Mouse (Mus musculus) T-cell, adult 2 months (primary cell): Measurements from ENCODE around the gene Nek9.
"Not testable (repeated sequence)": the region's sequence is repeated elsewhere in the genome, so short reads cannot be mapped to it uniquely, and the experiment has no call there.

Source experiments
- DNase-seq: peaks from one replicate; pipeline ENCODE4 v3.0.0; 2022; ENCODE audit warnings: low spot score

Gene Nek9

DNA sequence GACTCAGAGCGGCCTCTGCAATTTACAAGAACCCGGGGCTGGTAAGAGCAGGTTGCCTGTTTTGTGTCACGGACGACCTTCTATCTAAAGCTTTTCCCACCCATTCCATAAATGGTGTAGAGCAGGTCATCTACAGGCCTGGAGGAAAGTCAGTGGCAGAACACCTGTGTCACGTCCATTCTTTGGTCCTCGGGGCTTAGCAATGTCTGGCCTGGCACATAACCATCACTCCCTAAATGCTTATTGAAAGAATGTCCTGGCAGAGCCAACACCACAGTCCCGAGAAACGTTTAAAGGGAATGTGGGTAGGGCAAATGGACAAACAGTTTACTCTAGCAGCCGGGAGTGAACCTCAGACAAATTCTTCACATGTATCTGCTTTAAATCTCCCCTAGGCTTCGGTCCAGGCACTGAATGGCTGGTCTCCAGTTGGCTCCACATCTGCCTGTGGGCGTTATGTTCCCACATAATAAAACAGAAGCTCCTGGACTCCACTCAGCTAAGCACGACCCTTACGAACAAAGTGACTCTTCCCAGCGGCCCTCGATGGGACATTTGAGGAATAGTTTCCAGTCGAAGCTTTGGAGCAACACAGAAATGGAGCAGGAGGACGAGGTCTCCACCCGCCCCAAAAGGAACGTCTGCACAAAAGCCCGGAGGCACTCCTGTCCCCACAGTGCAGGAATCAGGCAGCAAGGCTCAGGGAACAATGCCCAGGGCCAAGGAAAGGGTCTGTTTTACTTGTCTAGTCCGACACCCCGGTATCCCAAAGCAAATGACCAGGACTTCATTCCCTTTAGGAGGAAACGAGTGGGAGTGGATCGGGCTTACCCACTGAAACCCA, 49.8 kb downstream of the Nek9 start:
- DNase-seq: no peak

GRCm38 (mm10) chr12:85288486-85289156, 50.5 kb downstream of the Nek9 start, which contains the start of gene Zc2hc1c:
TSS of gene Zc2hc1c (plus strand) at chr12:85288591.
- DNase-seq: peak; percentile 75

DNA sequence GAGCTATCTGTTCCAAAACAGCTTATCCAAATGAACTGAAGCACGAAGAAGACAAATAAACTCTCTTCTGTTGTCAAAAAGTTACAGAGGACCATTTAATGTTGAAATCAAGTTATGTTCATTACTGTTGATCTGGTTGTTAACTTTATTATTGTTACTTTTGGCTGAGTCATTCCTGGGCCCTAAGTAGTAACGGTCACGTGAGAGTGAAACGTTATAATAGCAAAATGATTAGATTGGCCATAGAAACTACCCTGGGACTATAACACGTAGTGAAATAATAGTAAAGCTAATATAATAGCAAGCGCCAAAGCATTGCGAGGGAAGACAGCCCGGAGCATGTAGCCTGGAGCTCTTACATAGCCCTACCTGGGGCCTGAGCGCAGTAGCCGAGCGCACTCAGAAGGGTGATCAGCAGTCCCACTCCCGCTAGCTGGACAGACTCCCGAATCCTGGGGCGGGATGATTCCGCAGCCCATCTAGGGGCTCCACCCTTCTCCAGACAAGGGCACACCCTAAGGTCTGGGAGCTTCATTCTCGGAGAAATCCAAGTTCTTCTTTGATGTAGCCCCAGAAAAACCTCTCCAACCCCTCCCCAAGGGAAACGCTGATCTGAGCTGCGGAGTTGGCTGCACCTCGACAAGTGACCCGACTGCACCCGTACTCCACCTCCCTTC, 51.2 kb downstream of the Nek9 start, which contains the start of gene Acyp1:
TSS of gene Acyp1 (minus strand) at position 630 of the 677 bp plus-strand sequence.
- peak; percentile 3 for DNase-seq

DNA sequence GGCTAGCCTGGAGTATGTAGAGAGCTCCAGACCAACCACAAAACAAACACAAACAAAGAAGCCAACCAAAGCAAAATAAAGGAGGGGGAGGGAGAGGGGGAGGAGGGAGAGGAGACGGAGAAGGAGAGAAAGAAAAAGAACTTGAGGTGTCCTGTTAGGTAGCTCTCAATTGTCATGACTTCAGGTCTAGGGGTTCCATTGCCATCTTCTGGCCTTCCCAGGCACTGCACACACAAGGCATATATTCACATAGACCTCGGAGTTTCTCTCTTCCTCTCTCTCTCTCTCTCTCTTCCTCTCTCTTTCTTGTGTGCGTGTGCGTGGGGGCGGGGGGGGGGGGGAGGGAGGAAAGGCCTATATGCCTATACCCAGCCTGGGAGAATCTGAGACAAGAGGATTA, 52.2 kb downstream of the Nek9 start:
- peak; percentile 36 for DNase-seq

GRCm38 (mm10) chr12:85284996-85285395, 54.2 kb downstream of the Nek9 start:
- DNase-seq: no peak

DNA sequence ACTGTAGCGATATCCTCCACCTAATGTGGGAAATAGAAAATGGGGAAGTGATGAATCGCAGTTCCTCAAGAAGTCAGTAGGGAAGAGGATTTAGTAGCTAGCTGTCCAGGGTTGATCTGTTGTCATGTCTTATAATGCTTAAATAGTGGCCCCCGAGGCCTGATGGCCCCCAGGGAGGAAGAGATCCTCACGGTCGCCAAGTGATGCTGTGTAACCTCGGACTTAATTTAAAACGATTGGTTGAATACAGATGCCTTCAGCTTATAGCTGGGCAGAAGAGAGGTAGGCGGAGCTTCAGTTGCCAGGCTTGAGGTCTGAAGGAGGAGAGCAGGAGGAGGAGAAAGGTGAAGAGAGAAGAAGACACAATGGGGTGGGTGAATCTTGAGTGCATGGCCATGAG, 54.8 kb downstream of the Nek9 start:
- no peak for DNase-seq

- not testable (repeated sequence) for DNase-seq
Measured at GRCm38 (mm10) chr12:85281756-85282155, 57.4 kb downstream of the Nek9 start.

GRCm38 (mm10) chr12:85280845-85281651, 58.1 kb downstream of the Nek9 start:
- DNase-seq: no peak

DNA sequence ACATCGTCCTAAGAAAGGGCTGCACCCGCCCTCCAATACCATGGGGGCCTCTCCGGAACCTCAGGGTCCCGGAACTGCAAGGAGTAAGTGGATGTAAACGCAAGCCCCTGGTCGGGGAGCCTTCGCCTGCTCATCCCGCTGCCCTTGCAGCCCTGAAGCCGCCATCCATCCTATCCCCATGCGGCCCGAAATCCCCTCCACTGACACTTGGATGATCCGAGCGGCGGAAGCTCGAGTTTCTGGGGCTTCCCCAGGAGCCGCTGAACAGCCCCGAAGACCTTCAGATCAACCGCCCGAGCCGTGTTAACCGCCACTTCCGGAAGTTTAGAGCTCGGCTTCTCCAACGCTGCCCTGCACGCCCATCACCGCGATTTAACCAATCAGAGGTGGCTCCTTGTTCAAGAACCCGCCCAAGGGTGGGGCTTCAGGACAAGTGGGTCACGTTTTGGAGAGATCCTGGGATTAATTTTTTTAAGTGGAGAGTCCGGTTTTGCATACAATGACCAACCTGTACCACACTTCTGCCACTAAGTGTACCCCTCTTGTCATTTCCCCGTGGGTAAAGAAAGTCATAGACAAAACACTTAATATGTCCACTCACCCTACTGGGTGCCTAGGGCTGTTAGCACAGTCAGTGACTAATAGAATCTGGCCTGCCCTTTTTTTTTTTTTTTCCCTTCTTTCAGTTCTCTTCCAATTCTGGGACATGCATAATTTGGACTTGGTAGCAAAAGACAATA, 58.9 kb downstream of the Nek9 start:
- peak; percentile 96 for DNase-seq

DNA sequence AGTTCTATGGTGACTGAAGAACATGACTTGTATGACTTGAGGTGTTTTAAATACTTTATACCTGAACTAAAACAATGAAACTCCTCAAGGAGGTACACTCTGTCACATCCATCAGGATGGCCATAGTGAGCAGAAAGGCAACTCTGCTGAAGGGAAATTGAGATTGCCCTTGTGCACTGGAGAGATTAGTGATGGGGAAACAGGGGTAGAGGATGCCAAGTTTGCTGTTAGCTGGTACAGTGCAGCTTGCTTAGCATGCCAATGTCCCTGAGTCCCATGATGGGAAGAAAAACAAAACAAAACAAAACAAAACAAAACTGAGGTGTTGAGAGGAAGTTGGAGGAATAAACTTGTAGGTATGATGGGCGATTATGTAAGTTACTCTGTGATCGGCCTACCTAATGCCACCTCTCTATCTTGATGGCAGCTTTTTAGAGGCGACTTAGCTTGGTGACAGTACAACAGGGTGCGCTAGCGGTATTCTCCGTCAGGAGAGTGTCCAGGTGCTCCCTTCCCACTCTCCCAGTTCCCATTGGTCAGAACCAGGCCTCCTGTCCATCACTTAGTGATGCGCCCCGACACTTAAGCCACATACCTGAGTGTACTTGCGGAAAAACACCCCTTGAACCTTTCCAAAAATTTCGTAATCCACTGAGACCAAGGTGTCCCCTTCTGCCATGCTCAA, 59.6 kb downstream of the Nek9 start:
- no peak for DNase-seq

DNA sequence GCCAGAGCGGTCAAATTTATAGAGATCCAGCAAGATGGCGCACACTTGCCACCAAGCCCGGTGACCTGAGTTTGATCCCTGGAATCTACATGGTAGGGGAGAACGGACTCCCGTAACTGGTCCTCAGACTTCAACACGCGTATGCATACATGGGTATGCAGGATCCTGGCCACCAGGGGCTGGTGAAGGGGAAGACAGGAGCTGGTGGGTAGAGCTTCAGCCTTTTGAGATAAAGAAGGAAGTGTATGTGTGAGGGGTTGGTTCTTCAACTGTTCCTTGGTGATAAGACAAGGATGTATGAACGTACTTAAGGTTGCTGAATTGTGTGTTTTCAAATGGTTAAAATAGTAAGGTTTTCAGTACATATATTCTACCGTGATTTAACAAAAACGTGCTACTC, 60.2 kb downstream of the Nek9 start:
- DNase-seq: peak; percentile 19

DNA sequence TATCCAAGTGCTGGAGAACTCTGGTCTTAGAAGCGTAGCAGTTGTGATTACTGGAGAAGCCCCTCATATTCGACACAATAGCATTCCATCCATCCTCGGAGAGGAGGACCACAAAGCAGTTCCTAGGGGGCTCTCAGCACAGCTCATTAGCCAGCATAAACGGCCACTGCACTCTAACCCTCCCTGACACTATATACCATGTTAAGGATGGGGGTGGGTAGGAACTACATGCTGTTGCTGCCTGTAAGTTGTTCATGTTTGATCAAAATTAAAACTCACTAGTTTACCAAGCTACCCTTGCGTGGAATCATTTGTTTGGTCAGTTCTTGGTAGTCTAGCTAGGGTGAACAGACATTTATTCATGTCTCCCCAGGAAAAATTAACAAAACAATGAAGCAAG, 62.9 kb downstream of the Nek9 start:
- DNase-seq: no peak

GRCm38 (mm10) chr12:85273508-85273907, 65.7 kb downstream of the Nek9 start:
- no peak for DNase-seq

GRCm38 (mm10) chr12:85271843-85272206, 67.3 kb downstream of the Nek9 start:
- no peak for DNase-seq

DNA sequence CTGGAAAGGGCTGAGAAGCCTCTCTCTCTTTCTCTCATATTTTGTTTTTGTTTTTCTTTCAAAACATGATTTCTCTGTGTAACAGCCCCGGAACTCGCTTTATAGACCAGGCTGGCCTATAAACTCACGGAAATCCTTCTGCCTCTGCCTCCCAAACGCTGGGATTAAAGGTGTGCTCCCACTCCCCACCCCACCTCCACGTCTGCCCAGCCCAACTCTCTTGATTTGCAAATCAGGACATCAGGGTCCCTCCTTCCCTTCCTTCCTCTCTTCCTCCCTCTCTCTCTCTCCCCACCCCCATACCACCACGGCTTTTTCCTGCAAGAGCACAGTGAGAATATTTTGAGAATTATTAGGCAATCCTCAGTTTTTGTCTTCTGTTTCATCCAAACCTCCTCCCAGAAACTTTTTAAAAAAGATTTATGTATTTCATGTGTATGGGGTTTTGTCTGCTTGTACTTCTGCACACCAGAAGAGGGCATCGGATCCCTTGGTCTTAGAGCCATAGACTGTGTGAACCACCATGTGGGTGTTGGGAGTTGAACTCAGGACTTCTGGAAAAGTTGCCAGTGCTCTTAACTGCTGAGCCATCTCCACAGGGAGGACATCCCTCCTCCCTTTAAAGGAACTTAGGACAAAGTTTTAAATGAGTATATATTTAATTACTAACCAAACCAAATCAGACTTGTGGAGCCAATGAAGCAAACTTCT, 67.9 kb downstream of the Nek9 start:
- DNase-seq: no peak

GRCm38 (mm10) chr12:85270319-85270718, 68.8 kb downstream of the Nek9 start, which contains the start of gene Mlh3:
TSS of gene Mlh3 (minus strand) at chr12:85270599.
- DNase-seq: peak; percentile 87

DNA sequence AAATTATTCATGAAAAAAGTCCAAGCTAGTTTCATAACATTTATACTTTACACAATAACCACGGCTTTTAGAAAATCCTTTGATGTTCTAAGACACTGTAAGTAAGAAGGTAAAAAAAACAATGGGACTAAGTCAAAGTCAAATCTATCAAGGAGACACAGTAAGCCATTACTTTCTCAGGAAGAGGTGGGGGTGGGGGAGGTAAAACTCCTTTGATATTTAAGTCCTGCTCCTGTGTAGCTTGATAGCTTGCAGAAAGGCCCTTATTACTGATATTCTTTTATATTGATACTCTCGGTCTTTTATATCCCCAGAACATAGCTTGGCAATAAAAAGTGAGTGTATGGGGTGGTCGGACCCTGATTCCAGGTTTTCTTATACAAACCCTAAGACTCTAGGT, 69.3 kb downstream of the Nek9 start:
- no peak for DNase-seq

- DNase-seq: no peak
Measured at GRCm38 (mm10) chr12:85266248-85266647, 72.9 kb downstream of the Nek9 start.

- DNase-seq: no peak
Measured at GRCm38 (mm10) chr12:85264940-85265339, 74.2 kb downstream of the Nek9 start.

DNA sequence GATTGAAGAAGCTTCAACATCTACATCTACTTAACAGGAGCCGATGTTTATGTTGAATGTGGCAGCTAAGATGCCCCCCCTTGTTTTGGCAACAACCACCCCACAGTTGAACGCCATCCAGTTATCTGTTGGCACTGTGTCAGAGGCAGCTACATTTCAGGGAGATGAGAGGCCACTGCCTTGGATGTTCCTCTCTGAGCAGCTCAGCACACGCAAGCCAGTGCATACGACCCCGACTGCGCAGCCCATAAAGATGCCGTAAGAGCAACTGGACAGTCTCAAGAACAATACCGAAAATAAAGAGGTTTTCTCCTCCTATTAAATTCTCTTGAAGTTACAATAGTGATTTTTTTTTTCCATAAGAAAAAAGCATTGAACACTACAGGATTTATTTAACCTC, 74.6 kb downstream of the Nek9 start:
- DNase-seq: no peak
